Mouse (Mus musculus) limb, embryonic 11.5 days (tissue): ENCODE results near the gene Gm4305. TPM values are rescaled to one million over a fixed set of nuclear protein-coding genes. Genes with fewer than 3 reads are reported as not detected.

Experiments
- polyA plus RNA-seq: library from polyadenylated mRNA; unstranded; fragments of >200 nt; fragmentation: Nextera tagmentation; extraction: Ambion mirVana; gene quantifications from 2 replicates; pipeline ENCODE4 v1.2.1, GENCODE M21; 2014

The Gm4305 gene
- polyA plus RNA-seq, 1 experiment from 2014 or later: not detected

Other genes starting within 250 kb of the Gm4305 start
- gene Gm4301, start 15.4 kb upstream of the Gm4305 start, polyA plus RNA-seq: not detected in 2 replicates
- not detected in 2 replicates for gene Gm4302, start 10.3 kb upstream of the Gm4305 start, polyA plus RNA-seq
- not detected in 2 replicates for gene Gm4303, start 5.1 kb upstream of the Gm4305 start, polyA plus RNA-seq
- gene Gm4307, start 10.2 kb downstream of the Gm4305 start, polyA plus RNA-seq: not detected in 2 replicates
- gene Gm4312, start 31.5 kb downstream of the Gm4305 start, polyA plus RNA-seq: not detected in 2 replicates
- 26.7 and 30.4 TPM in 2 replicates for gene Tmtc3, start 136.3 kb downstream of the Gm4305 start, polyA plus RNA-seq
- 6.1 and 8.0 TPM in 2 replicates for gene Cep290, start 136.5 kb downstream of the Gm4305 start, polyA plus RNA-seq
- gene 4930430F08Rik, start 239.3 kb downstream of the Gm4305 start, polyA plus RNA-seq: 9.2 and 9.4 TPM in 2 replicates
- gene 1700017N19Rik, start 239.4 kb downstream of the Gm4305 start, polyA plus RNA-seq: not detected in 2 replicates